Mouse (Mus musculus) C2C12 (cell line): ENCODE results near the gene Ddx39.

Experiments used
- CTCF ChIP-seq: IDR thresholded peaks from one replicate; pipeline ENCODE4 v1.5.1; 2011; ENCODE audit not compliant: control insufficient read depth, insufficient read depth, insufficient read length
- FOSL1 ChIP-seq: IDR thresholded peaks from one replicate; pipeline ENCODE4 v1.8.0; 2011; ENCODE audit warnings: mild to moderate bottlenecking, low read length; ENCODE audit not compliant: poor library complexity, insufficient read depth, severe bottlenecking
- MAX ChIP-seq: IDR thresholded peaks from one replicate; pipeline ENCODE4 v1.6.1; 2011; ENCODE audit warnings: mild to moderate bottlenecking, control low read depth
- MYOD1 ChIP-seq: IDR thresholded peaks from one replicate; pipeline ENCODE4 v1.6.1; 2011; ENCODE audit warnings: low read depth; ENCODE audit not compliant: control insufficient read depth, insufficient read length

DNA sequence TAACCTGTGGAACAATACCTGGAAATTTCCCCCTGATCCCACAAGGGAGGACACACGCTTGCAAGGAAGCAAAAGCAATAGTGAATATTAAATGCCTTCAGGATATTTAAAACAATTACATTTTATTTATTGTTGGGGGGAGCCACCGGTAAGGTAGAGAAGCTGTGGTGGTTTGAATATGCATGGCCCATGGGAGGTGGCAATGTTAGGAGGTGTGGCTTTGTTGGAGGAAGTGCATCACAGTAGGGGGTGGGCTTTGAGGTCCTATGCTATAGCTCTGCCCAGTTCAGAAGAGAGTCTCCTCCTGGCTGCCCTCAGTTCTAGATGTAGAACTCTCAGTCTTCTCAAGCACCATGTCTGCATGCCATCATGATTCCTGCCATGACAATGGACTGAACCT, 49.7 kb downstream of the Ddx39 start:
- TF ChIP-seq CTCF (no peak), MYOD1 (no peak), MAX (no peak), FOSL1 (no peak)
